Mouse (Mus musculus): ENCODE measurements around the gene Id4. TPM values are rescaled to one million over a fixed set of nuclear protein-coding genes. Genes with fewer than 3 reads are reported as not detected.

Id4 gene
- polyA plus RNA-seq, 1 experiment from 2014 or later: 13.7 TPM

DNA sequence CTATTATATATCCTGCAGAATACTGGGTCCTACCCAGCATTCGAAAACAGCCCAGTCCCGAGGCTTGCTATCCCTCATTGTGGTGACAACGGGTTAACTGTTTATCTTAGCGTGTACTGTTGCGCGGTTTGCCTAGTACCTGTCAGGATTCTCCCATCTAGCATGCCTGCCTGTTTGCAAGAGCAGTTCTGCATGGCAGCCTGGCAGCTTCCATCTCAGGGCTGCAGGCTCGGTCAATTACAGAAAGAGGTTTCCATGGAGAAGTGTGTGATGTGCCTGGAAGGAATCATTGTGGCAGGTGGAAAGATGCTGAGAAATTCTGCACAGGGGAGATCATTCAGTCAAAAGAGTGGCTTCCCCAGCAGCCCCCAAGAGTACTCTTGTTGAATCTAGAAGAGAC is 16.0 kb downstream of the Id4 start:
- Histone ChIP-seq H3K27ac (ENCODE audit: low read length) (no peak overlapping the region), H3K4me1 (ENCODE audit: control insufficient read depth, insufficient read depth, low read length) (peaks cover 3% of the 10 kb centered on the region; the same call in 1 of the 2 replicates), H3K4me3 (ENCODE audit: low read depth, low read length) (no peak overlapping the region), H3K9ac (replicated peaks; ENCODE audit: low read depth, low read length) (no peak overlapping the region), H3K4me2 (replicated peaks; ENCODE audit: low read depth, low read length) (no peak overlapping the region), H3K27me3 (ENCODE audit: control insufficient read depth, insufficient read depth, low read length) (no peaks in the 10 kb centered on the region), H3K36me3 (ENCODE audit: control insufficient read depth, insufficient read depth, low read length) (no peaks in the 10 kb centered on the region), H3K9me3 (ENCODE audit: control insufficient read depth, low read depth, low read length) (no peaks in the 10 kb centered on the region)
- 52% methylated on average over 7 of the region's 7 CpGs for WGBS
- no peak for ATAC-seq (ENCODE audit: insufficient number of reproducible peaks, insufficient read depth, low FRiP score, low read depth)

DNA sequence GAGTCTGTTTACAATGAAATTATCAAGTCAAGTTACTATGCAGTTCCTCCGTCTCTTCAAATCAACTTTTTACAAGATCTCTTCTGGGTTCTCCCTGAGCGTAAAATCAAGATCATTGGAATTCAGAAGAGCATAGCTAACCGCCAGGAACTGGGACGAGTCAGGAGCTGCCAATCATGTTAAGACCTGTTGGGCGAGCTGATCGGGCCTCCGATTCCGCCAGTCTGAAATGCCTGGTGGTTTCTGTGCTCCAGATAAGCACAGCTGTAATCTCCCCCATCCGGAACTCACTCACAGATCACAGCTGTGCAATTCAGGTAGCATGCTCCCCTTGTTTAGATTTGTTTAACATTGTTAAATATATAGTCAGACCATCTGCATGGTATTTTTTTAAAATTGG is 23.4 kb downstream of the Id4 start:
- Histone ChIP-seq H3K4me1 (ENCODE audit: control insufficient read depth, insufficient read depth, low read length) (no peaks in the 10 kb centered on the region), H3K9ac (replicated peaks; ENCODE audit: low read depth, low read length) (no peak overlapping the region), H3K4me3 (ENCODE audit: low read depth, low read length) (no peak overlapping the region), H3K27ac (ENCODE audit: low read length) (no peak overlapping the region), H3K4me2 (replicated peaks; ENCODE audit: low read depth, low read length) (no peak overlapping the region), H3K36me3 (ENCODE audit: control insufficient read depth, insufficient read depth, low read length) (no peaks in the 10 kb centered on the region), H3K9me3 (ENCODE audit: control insufficient read depth, low read depth, low read length) (no peaks in the 10 kb centered on the region), H3K27me3 (ENCODE audit: control insufficient read depth, insufficient read depth, low read length) (no peaks in the 10 kb centered on the region)
- ATAC-seq (ENCODE audit: insufficient number of reproducible peaks, insufficient read depth, low FRiP score, low read depth): no peak
- WGBS: 68% methylated on average over 9 of the region's 9 CpGs

DNA sequence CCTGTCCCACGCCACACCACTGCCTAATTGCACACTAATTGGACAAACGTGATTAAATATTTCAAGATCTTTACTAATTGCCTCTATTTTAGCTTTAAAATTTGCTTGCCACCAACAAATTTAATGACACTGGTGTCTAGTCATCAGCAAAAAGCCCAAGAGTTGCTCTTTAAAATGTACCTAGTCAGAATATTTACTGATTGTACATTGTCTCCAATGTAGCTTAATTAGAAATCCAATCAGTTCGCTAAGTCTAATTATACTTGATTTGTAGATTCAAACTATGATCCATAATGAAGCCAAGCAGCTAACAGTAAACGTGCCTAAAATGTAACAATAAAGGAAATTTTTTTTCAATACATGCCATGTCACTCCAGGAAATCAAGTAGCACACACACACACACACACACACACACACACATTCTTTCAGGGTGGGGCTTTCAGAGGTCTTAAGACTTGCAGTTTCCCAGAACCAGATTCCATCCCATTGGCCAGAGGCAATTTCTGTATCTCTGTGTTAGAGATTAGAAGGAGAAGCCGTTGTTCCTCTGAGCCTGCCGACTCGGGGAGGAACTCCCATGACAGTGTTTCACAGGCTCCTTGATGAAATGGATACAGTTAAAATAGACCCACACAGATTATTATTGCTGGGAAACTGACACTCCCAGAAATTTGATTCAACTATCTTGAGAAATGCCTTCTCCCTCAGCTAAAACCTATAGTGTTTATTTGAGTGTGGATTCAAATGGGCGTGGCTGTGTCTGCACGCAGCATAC is 24.1 kb downstream of the Id4 start:
- H3K4me2 ChIP-seq (replicated peaks; ENCODE audit: low read depth, low read length): no peak overlapping the region
- no peak overlapping the region for H3K4me3 ChIP-seq (ENCODE audit: low read depth, low read length)
- no peak for ATAC-seq (ENCODE audit: insufficient number of reproducible peaks, insufficient read depth, low FRiP score, low read depth)
- no peaks in the 10 kb centered on the region for H3K9me3 ChIP-seq (ENCODE audit: control insufficient read depth, low read depth, low read length)
- H3K9ac ChIP-seq (replicated peaks; ENCODE audit: low read depth, low read length): no peak overlapping the region
- WGBS: 63% methylated on average over 9 of the region's 9 CpGs
- no peaks in the 10 kb centered on the region for H3K36me3 ChIP-seq (ENCODE audit: control insufficient read depth, insufficient read depth, low read length)
- H3K4me1 ChIP-seq (ENCODE audit: control insufficient read depth, insufficient read depth, low read length): no peaks in the 10 kb centered on the region
- no peaks in the 10 kb centered on the region for H3K27me3 ChIP-seq (ENCODE audit: control insufficient read depth, insufficient read depth, low read length)
- H3K27ac ChIP-seq (ENCODE audit: low read length): no peak overlapping the region

DNA sequence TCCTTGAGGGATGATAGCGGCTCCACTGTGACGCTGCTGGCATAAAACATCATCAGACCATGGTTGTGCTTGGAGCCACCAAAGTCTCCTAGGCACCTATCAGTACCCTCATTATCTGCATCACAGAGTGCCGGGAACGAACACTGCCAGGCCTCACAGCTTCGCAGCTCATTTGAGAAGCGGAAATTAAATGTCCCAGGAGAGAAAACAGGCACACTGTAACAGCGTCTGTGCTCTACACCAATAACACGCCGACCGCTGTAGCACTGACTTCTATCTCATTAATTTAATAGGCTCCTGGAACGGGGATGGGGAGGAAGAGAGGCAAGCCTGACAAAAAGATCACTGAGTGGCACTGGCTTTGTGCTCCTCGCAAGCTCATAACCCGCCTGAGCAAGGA is 29.4 kb downstream of the Id4 start:
- ATAC-seq (ENCODE audit: insufficient number of reproducible peaks, insufficient read depth, low FRiP score, low read depth): no peak
- Histone ChIP-seq H3K9ac (replicated peaks; ENCODE audit: low read depth, low read length) (no peak overlapping the region), H3K27me3 (ENCODE audit: control insufficient read depth, insufficient read depth, low read length) (no peaks in the 10 kb centered on the region), H3K4me3 (ENCODE audit: low read depth, low read length) (no peak overlapping the region), H3K4me1 (ENCODE audit: control insufficient read depth, insufficient read depth, low read length) (no peaks in the 10 kb centered on the region), H3K27ac (ENCODE audit: low read length) (no peak overlapping the region), H3K9me3 (ENCODE audit: control insufficient read depth, low read depth, low read length) (no peaks in the 10 kb centered on the region), H3K36me3 (ENCODE audit: control insufficient read depth, insufficient read depth, low read length) (no peaks in the 10 kb centered on the region), H3K4me2 (replicated peaks; ENCODE audit: low read depth, low read length) (no peak overlapping the region)
- WGBS: 63% methylated on average over 13 of the region's 13 CpGs

DNA sequence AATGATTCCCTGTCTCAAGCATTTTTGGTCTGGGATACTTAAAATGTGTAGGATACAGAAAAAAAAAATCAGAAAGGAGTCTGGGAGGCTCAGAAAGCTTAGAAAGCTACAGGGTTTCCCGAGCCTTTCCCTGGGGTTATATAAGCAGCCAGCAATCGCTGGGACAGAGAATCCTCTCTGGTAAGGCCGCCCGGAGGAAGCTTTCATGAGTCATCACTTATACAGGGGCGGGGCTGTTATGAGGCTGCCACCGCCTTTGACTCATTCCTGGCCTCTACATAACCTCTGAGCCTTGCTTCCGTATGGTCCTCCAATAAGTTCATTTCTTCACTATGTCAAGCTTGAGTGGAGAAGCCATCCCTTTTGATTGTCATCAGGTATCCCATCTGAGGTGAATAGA is 53.5 kb downstream of the Id4 start:
- H3K36me3 ChIP-seq (ENCODE audit: control insufficient read depth, insufficient read depth, low read length): no peaks in the 10 kb centered on the region
- H3K27me3 ChIP-seq (ENCODE audit: control insufficient read depth, insufficient read depth, low read length): no peaks in the 10 kb centered on the region
- H3K9ac ChIP-seq (replicated peaks; ENCODE audit: low read depth, low read length): no peak overlapping the region
- 48% methylated on average over 7 of the region's 7 CpGs for WGBS
- no peaks in the 10 kb centered on the region for H3K9me3 ChIP-seq (ENCODE audit: control insufficient read depth, low read depth, low read length)
- H3K27ac ChIP-seq (ENCODE audit: low read length): no peak overlapping the region
- no peak for ATAC-seq (ENCODE audit: insufficient number of reproducible peaks, insufficient read depth, low FRiP score, low read depth)
- H3K4me3 ChIP-seq (ENCODE audit: low read depth, low read length): no peak overlapping the region
- no peak overlapping the region for H3K4me2 ChIP-seq (replicated peaks; ENCODE audit: low read depth, low read length)
- no peaks in the 10 kb centered on the region for H3K4me1 ChIP-seq (ENCODE audit: control insufficient read depth, insufficient read depth, low read length)

All from stomach, embryonic 14.5 days (tissue).